Mouse (Mus musculus) left cerebral cortex, adult 2 months (tissue): ENCODE data around the gene C1qtnf3. TPM values are rescaled to one million over a fixed set of nuclear protein-coding genes. Genes with fewer than 3 reads are reported as not detected.
"Not testable (repeated sequence)": the region's sequence is repeated elsewhere in the genome, so short reads cannot be mapped to it uniquely, and the experiment has no call there.

Experiments
- DNase-seq, 2 experiments: peaks; one replicate each; pipeline ENCODE4 v3.0.0; 2021 to 2022; ENCODE audit warnings: low spot score in 2 of 2, mixed read lengths in 1 of 2; ENCODE audit errors: extremely low spot score in 1 of 2
- H3K27ac ChIP-seq: fragments of 200-600 bp; 2 replicates; pipeline ENCODE4 v1.8.1; 2022
- H3K4me3 ChIP-seq: fragments of 200-600 bp; 2 replicates; pipeline ENCODE4 v1.8.1; 2022
- CTCF ChIP-seq: fragments of 200-600 bp; IDR thresholded peaks from 2 replicates; pipeline ENCODE4 v1.8.1; 2022; ENCODE audit warnings: antibody characterized with exemption, mild to moderate bottlenecking, moderate library complexity
- intact Hi-C: fragments of 180-260 bp; cut with DNase I; formaldehyde crosslinking; loops from one replicate; pipeline ENCODE4 v1.15.1; 2025
- total RNA-seq, 2 experiments: library from RNA; stranded (reverse); gene quantifications; 2 replicates each; pipeline ENCODE4 v1.2.3; 2021

C1qtnf3 gene
- total RNA-seq, 2 experiments from 2014 or later: 0.14 TPM; not detected in 1

- intact Hi-C loops: no loop called here
- Histone ChIP-seq H3K27ac (no peak overlapping the region), H3K4me3 (no peak overlapping the region)
- DNase-seq: no peak
- TF ChIP-seq CTCF: no peak
These were observed 17.3 kb downstream of the C1qtnf3 start for GRCm38 (mm10) chr15:10969439-10969838.

DNA sequence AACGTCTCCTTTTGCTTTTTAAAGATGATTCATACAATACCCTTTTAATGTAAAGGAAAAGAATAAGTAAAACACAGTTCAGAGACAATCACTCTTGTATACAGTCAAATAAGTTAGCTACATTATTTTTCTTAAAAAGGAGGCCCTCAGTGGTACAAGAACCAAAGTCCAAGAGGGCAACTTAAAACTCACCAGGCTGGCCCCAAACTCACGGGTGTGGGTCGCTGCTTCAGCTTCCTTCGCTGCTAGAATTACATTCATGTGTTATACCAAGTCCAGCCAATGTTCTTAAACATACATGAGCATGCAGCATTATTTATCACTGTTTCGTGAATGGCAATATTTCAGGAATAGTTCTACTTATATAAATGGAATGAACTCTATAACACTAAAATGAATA, 18.6 kb downstream of the C1qtnf3 start:
- TF ChIP-seq CTCF: no peak
- no peak overlapping the region for H3K27ac ChIP-seq
- intact Hi-C loops: no loop called here
- H3K4me3 ChIP-seq: no peak overlapping the region
- DNase-seq: no peak

DNA sequence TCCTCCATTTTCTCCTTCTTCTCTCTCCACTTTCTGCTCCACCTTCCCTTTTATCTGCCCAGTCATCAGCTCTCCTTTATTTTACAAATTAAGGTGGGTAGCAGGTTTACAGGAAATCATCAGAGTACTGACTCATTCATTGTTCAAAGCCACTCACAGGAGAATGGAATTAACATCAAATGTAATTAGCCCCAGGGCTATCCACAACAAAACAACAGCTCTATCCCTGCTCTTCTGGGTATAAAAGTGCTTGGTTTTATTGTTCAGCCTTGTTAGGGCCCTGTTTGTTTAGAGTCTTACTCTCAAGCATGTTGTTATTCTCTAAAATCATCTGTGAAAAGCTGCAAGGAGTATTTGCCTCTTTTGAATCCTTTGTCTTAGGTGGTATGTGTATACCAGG, 25.0 kb downstream of the C1qtnf3 start:
- H3K4me3 ChIP-seq: no peak overlapping the region
- no peak overlapping the region for H3K27ac ChIP-seq
- DNase-seq: no peak
- intact Hi-C loops: no loop called here
- TF ChIP-seq CTCF: no peak

- DNase-seq: no peak
- Histone ChIP-seq H3K27ac (peak overlapping the region; percentile 99; the same call in 1 of the 2 replicates), H3K4me3 (peak overlapping the region; percentile 77; the same call in 1 of the 2 replicates)
- no peak for TF ChIP-seq CTCF
- intact Hi-C loops: loop anchor here (2.0 to 5.0 kb wide), 3 partner anchors 60 to 493 kb away; partner anchors contain the start of genes Brix1 and Rad1
These were observed 28.6 kb downstream of the C1qtnf3 start for GRCm38 (mm10) chr15:10980712-10981111.

GRCm38 (mm10) chr15:10981377-10982063, 29.4 kb downstream of the C1qtnf3 start, which contains the start of gene Amacr:
TSS of gene Amacr (plus strand) at chr15:10981756.
- H3K4me3 ChIP-seq: peak within 1 kb of the TSS; percentile 77
- DNase-seq: peak; percentile 88 to 89
- TF ChIP-seq CTCF: peak; percentile 51
- H3K27ac ChIP-seq: peak within 1 kb of the TSS; percentile 99
- intact Hi-C loops: loop anchor here (2.0 to 5.0 kb wide), 3 partner anchors 61 to 494 kb away; partner anchors contain the start of genes Brix1 and Rad1

DNA sequence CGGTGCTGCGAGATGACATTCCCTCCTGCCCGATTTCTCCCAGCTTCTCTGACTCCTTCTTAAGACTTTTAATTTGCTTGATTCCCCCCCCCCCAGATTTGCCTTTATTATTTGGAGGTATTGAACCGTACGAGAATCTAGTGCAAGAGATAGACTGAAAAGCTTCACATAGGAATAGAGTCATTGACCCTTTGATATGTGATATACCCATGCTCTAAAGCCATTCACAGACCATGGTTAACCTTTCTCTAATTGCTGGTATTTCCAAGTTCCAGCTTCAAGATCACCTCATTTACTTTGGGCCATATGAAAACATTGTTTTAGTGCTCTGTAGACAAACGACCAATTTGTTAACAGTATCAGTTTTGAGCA, 29.9 kb downstream of the C1qtnf3 start:
- Histone ChIP-seq H3K4me3 (peak overlapping the region; percentile 77), H3K27ac (peak overlapping the region; percentile 99)
- TF ChIP-seq CTCF: no peak
- intact Hi-C loops: loop anchor here (5.0 kb wide), 2 partner anchors 480 to 495 kb away; partner anchors contain the start of genes Brix1 and Rad1
- DNase-seq: no peak

GRCm38 (mm10) chr15:10985756-10986155, 33.6 kb downstream of the C1qtnf3 start:
- no peak overlapping the region for H3K4me3 ChIP-seq
- no peak for DNase-seq
- no peak for TF ChIP-seq CTCF
- intact Hi-C loops: no loop called here
- H3K27ac ChIP-seq: no peak overlapping the region

DNA sequence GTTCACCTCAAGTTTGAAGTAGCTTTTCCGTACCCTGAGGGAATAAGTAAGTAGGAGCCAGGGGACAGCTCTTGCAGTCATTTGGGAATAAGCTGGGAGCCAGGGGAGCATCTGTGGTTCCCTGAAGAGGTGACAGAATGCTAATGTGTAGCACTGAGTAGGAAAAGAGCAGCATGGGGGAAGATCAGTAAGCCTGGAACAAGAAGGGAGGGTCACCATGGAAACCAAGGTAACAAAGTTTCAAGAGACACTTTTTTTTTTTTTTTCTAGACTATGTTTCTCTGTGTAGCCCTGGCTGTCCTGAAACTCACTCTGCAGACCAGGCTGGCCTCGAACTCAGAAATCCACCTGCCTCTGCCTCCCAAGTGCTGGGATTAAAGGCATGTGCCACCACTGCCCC, 34.3 kb downstream of the C1qtnf3 start:
- intact Hi-C loops: not testable (repeated sequence)

GRCm38 (mm10) chr15:10990411-10990810, 38.3 kb downstream of the C1qtnf3 start:
- Histone ChIP-seq H3K27ac (no peak overlapping the region), H3K4me3 (no peak overlapping the region)
- intact Hi-C loops: loop anchor here (2.0 kb wide), 1 partner anchor 70 kb away; no protein-coding TSS in a partner anchor
- no peak for TF ChIP-seq CTCF
- DNase-seq: no peak

More for the DNA sequence above, 34.3 kb downstream of the C1qtnf3 start:
- DNase-seq, H3K27ac ChIP-seq, H3K4me3 ChIP-seq: not testable (repeated sequence)

GRCm38 (mm10) chr15:10991566-10991965, 39.4 kb downstream of the C1qtnf3 start:
- TF ChIP-seq CTCF: peak; percentile 44
- Histone ChIP-seq H3K4me3 (no peak overlapping the region), H3K27ac (no peak overlapping the region)
- intact Hi-C loops: loop anchor here (2.0 kb wide), 1 partner anchor 71 kb away; no protein-coding TSS in a partner anchor
- DNase-seq: no peak

DNA sequence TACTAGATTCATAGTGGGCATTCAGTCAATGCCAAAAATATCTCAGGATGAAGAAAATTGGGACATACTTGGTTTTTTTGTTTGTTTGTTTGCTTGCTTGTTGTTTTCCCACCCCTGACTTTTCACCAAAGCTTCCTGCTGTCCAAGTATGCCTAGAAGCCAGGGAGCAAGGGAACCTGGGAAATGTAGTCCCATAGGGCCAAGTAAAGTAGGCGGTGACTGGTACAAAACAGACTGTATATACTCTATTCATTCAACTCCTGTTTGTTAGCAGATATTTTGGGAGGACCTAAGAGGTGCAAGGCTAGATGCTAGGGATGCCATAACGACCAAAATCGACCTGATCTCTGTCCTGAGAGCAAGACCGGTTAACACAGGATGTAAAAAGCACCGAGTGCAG, 47.7 kb downstream of the C1qtnf3 start:
- intact Hi-C loops: no loop called here
- Histone ChIP-seq H3K27ac (no peak overlapping the region), H3K4me3 (no peak overlapping the region; the same call in 1 of the 2 replicates)
- no peak for TF ChIP-seq CTCF
- DNase-seq: no peak

DNA sequence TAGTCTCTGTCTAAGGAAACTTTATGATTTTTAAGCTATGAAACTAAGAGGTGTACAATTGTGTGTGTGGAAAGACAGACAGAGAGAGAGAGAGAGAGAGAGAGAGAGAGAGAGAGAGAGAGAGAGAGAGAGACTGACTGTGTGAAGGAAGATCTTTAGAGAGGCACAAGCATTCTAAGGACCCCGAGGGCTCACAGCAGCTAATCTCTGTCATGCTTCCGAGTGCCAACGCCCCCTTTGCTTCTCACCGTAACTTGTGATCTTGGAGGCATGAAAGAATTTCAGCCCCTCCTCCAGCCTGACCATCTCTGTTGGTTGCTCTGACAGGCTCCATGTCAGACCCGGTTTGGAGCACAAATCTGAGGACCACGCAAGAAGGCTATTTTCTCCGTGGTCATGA, 48.3 kb downstream of the C1qtnf3 start, which contains the start of gene Slc45a2:
TSS of gene Slc45a2 (plus strand) at position 301 of the 400 bp plus-strand sequence.
- intact Hi-C loops: no loop called here
- DNase-seq: no peak
- TF ChIP-seq CTCF: no peak
- Histone ChIP-seq H3K4me3 (no peak within 1 kb of the TSS; the same call in 1 of the 2 replicates), H3K27ac (no peak within 1 kb of the TSS)
